Mouse (Mus musculus): ENCODE results near the gene Prr27. TPM values are rescaled to one million over a fixed set of nuclear protein-coding genes. Genes with fewer than 3 reads are reported as not detected.

Gene Prr27
- not detected in 2 replicates for polyA plus RNA-seq (2016; fragmentation: Nextera tagmentation; extraction: Ambion mirVana)

- Histone ChIP-seq H3K4me3 (replicated peaks) (no peak within 1 kb of the TSS), H3K27me3 (no peaks in the 10 kb centered on the region), H3K36me3 (replicated peaks) (no peaks in the 10 kb centered on the region), H3K4me1 (no peaks in the 10 kb centered on the region), H3K27ac (no peak within 1 kb of the TSS), H3K9ac (no peak within 1 kb of the TSS), H3K9me3 (no peaks in the 10 kb centered on the region), H3K4me2 (no peak within 1 kb of the TSS)
- ATAC-seq (ENCODE audit: low FRiP score) = no peak
- 84% methylated on average over 1 of the region's 1 CpGs for WGBS
Observed at GRCm38 (mm10) chr5:87825386-87825785, at the start of gene Prr27. Gene Prr27 (plus strand): TSS chr5:87825686.

- WGBS = 57% methylated on average over 4 of the region's 4 CpGs
- ATAC-seq (ENCODE audit: low FRiP score) = no peak
- H3K27me3 ChIP-seq = no peaks in the 10 kb centered on the region
- H3K4me3 ChIP-seq (replicated peaks) = no peak overlapping the region
- H3K36me3 ChIP-seq (replicated peaks) = no peaks in the 10 kb centered on the region
- no peaks in the 10 kb centered on the region for H3K9me3 ChIP-seq
- no peak overlapping the region for H3K4me2 ChIP-seq
- H3K9ac ChIP-seq = no peak overlapping the region
- H3K27ac ChIP-seq = no peak overlapping the region
- H3K4me1 ChIP-seq = no peaks in the 10 kb centered on the region
Observed at GRCm38 (mm10) chr5:87782731-87783130, 42.8 kb upstream of the Prr27 start.

- no peak within 1 kb of the TSS for H3K27ac ChIP-seq
- H3K9ac ChIP-seq = no peak within 1 kb of the TSS
- no peaks in the 10 kb centered on the region for H3K27me3 ChIP-seq
- no peaks in the 10 kb centered on the region for H3K36me3 ChIP-seq (replicated peaks)
- H3K9me3 ChIP-seq = no peaks in the 10 kb centered on the region
- 86% methylated on average over 2 of the region's 2 CpGs for WGBS
- no peaks in the 10 kb centered on the region for H3K4me1 ChIP-seq
- no peak for ATAC-seq (ENCODE audit: low FRiP score)
- no peak within 1 kb of the TSS for H3K4me3 ChIP-seq (replicated peaks)
- no peak within 1 kb of the TSS for H3K4me2 ChIP-seq
Observed at GRCm38 (mm10) chr5:87807782-87808181, 17.7 kb upstream of the Prr27 start, which contains the start of gene Csn1s2b. Gene Csn1s2b (plus strand): TSS chr5:87808082.

- H3K27ac ChIP-seq = no peak overlapping the region
- H3K4me1 ChIP-seq = no peaks in the 10 kb centered on the region
- H3K4me2 ChIP-seq = no peak overlapping the region
- no peak overlapping the region for H3K9ac ChIP-seq
- WGBS = 46% methylated on average over 2 of the region's 2 CpGs
- no peak overlapping the region for H3K4me3 ChIP-seq (replicated peaks)
- H3K36me3 ChIP-seq (replicated peaks) = no peaks in the 10 kb centered on the region
- ATAC-seq (ENCODE audit: low FRiP score) = no peak
- H3K9me3 ChIP-seq = no peaks in the 10 kb centered on the region
- H3K27me3 ChIP-seq = no peaks in the 10 kb centered on the region
Observed at GRCm38 (mm10) chr5:87809253-87809652, 16.2 kb upstream of the Prr27 start.

GRCm38 (mm10) chr5:87855136-87855716 is 29.7 kb downstream of the Prr27 start:
- Histone ChIP-seq H3K9ac (no peak overlapping the region), H3K27me3 (no peaks in the 10 kb centered on the region), H3K36me3 (replicated peaks) (no peaks in the 10 kb centered on the region), H3K4me1 (no peaks in the 10 kb centered on the region), H3K9me3 (no peaks in the 10 kb centered on the region), H3K27ac (no peak overlapping the region), H3K4me2 (no peak overlapping the region), H3K4me3 (replicated peaks) (no peak overlapping the region)
- no peak for ATAC-seq (ENCODE audit: low FRiP score)
- 83% methylated on average over 3 of the region's 3 CpGs for WGBS

- Histone ChIP-seq H3K4me3 (replicated peaks) (no peak overlapping the region), H3K9me3 (no peaks in the 10 kb centered on the region), H3K9ac (no peak overlapping the region), H3K4me1 (no peaks in the 10 kb centered on the region), H3K27ac (no peak overlapping the region), H3K36me3 (replicated peaks) (no peaks in the 10 kb centered on the region), H3K27me3 (no peaks in the 10 kb centered on the region), H3K4me2 (no peak overlapping the region)
- ATAC-seq (ENCODE audit: low FRiP score) = no peak
- WGBS = 71% methylated on average over 2 of the region's 2 CpGs
Observed at GRCm38 (mm10) chr5:87870084-87870483, 44.6 kb downstream of the Prr27 start.

- H3K27me3 ChIP-seq = no peaks in the 10 kb centered on the region
- 27% methylated on average over 4 of the region's 4 CpGs for WGBS
- H3K4me2 ChIP-seq = no peak overlapping the region
- no peaks in the 10 kb centered on the region for H3K36me3 ChIP-seq (replicated peaks)
- no peaks in the 10 kb centered on the region for H3K4me1 ChIP-seq
- no peak overlapping the region for H3K4me3 ChIP-seq (replicated peaks)
- no peak overlapping the region for H3K9ac ChIP-seq
- H3K27ac ChIP-seq = no peak overlapping the region
- no peaks in the 10 kb centered on the region for H3K9me3 ChIP-seq
- no peak for ATAC-seq (ENCODE audit: low FRiP score)
Observed at GRCm38 (mm10) chr5:87871423-87871822, 45.9 kb downstream of the Prr27 start.

- no peak for ATAC-seq (ENCODE audit: low FRiP score)
- Histone ChIP-seq H3K36me3 (replicated peaks) (no peaks in the 10 kb centered on the region), H3K4me3 (replicated peaks) (no peak within 1 kb of the TSS), H3K27ac (no peak within 1 kb of the TSS), H3K9ac (no peak within 1 kb of the TSS), H3K27me3 (no peaks in the 10 kb centered on the region), H3K9me3 (no peaks in the 10 kb centered on the region), H3K4me1 (no peaks in the 10 kb centered on the region), H3K4me2 (no peak within 1 kb of the TSS)
- WGBS = 74% methylated on average over 1 of the region's 1 CpGs
Observed at GRCm38 (mm10) chr5:87884729-87885128, 59.2 kb downstream of the Prr27 start, which contains the start of gene Odam. Gene Odam (plus strand): TSS chr5:87885029.

Other genes starting within 250 kb of the Prr27 start
- gene Sult1e1, start 234.1 kb upstream of the Prr27 start, polyA plus RNA-seq (2016; fragmentation: Nextera tagmentation; extraction: Ambion mirVana) = 3.0 and 7.4 TPM in 2 replicates
- not detected in 2 replicates for gene Csn1s1, start 159.5 kb upstream of the Prr27 start, polyA plus RNA-seq (2016; fragmentation: Nextera tagmentation; extraction: Ambion mirVana)
- gene Csn2, start 126.1 kb upstream of the Prr27 start, polyA plus RNA-seq (2016; fragmentation: Nextera tagmentation; extraction: Ambion mirVana) = not detected in 2 replicates
- not detected in 2 replicates for gene Csn1s2a, start 51.1 kb upstream of the Prr27 start, polyA plus RNA-seq (2016; fragmentation: Nextera tagmentation; extraction: Ambion mirVana)
- not detected in 2 replicates for gene Csn1s2b, start 17.6 kb upstream of the Prr27 start, polyA plus RNA-seq (2016; fragmentation: Nextera tagmentation; extraction: Ambion mirVana)
- not detected in 2 replicates for gene Odam, start 59.3 kb downstream of the Prr27 start, polyA plus RNA-seq (2016; fragmentation: Nextera tagmentation; extraction: Ambion mirVana)
- gene Csn3, start 99.9 kb downstream of the Prr27 start, polyA plus RNA-seq (2016; fragmentation: Nextera tagmentation; extraction: Ambion mirVana) = not detected in 2 replicates
- gene 2310003L06Rik, start 143.8 kb downstream of the Prr27 start, polyA plus RNA-seq (2016; fragmentation: Nextera tagmentation; extraction: Ambion mirVana) = not detected in 2 replicates
- not detected in 2 replicates for gene Gm28434, start 143.8 kb downstream of the Prr27 start, polyA plus RNA-seq (2016; fragmentation: Nextera tagmentation; extraction: Ambion mirVana)
- gene Cabs1, start 153.8 kb downstream of the Prr27 start, polyA plus RNA-seq (2016; fragmentation: Nextera tagmentation; extraction: Ambion mirVana) = not detected in 2 replicates
- not detected in 2 replicates for gene Smr3a, start 176.9 kb downstream of the Prr27 start, polyA plus RNA-seq (2016; fragmentation: Nextera tagmentation; extraction: Ambion mirVana)